Mouse (Mus musculus) C2C12 (cell line): Measurements from ENCODE around the gene Cox5a.

Experiments used
- CTCF ChIP-seq: IDR thresholded peaks from one replicate; pipeline ENCODE4 v1.5.1; 2011; ENCODE audit not compliant: control insufficient read depth, insufficient read depth, insufficient read length
- MAX ChIP-seq: IDR thresholded peaks from one replicate; pipeline ENCODE4 v1.6.1; 2011; ENCODE audit warnings: mild to moderate bottlenecking, control low read depth

- TF ChIP-seq CTCF = no peak
- TF ChIP-seq MAX = no peak
Observed at GRCm38 (mm10) chr9:57550126-57550862, 29.2 kb downstream of the Cox5a start.
